Comparison of ENCODE assay signal across 8 mouse cellular contexts in genomic region chr12:32953596-32954215, GRCm38 (mm10). TPM values are rescaled to one million over a fixed set of nuclear protein-coding genes. Genes with fewer than 3 reads are reported as not detected.
DNase-seq lines count a peak whose midpoint lies in the region; ATAC-seq and TF ChIP-seq lines count a peak whose summit lies in the region.

TSS of gene Sypl (plus strand) at chr12:32953891.

- WGBS in hindbrain, postnatal 0 days = under 1% methylated on average over 40 of the region's 52 CpGs

- ATAC-seq in common myeloid progenitor, adult 5-6 weeks (replicated peaks; ENCODE audit: low read depth, poor library complexity, severe bottlenecking) = peak; percentile 92
- ATAC-seq in hindbrain, postnatal 0 days = peak; percentile 97
- peak; percentile 90 for ATAC-seq in megakaryocyte, adult 5-6 weeks (ENCODE audit: poor library complexity, severe bottlenecking)

- peak within 1 kb of the TSS; percentile 87 for H3K9ac ChIP-seq in hindbrain, postnatal 0 days (replicated peaks; ENCODE audit: low read length)

- H3K4me1 ChIP-seq in hindbrain, postnatal 0 days (ENCODE audit: insufficient read depth, low read length) = no peaks in the 10 kb centered on the region; the same call in 1 of the 2 replicates

- peak; percentile 100 for DNase-seq in ZHBTc4 (ENCODE audit: low read depth, low spot score)
- DNase-seq in gastrocnemius, adult 2 months = peak; percentile 99
- DNase-seq in hindbrain, postnatal 0 days (ENCODE audit: low spot score) = peak; percentile 99
- peak; percentile 91 to 94 for DNase-seq in left cerebral cortex, adult 2 months (ENCODE audit: extremely low spot score in 1 of 2, low spot score in 2 of 2)
- peak; percentile 90 to 94 for DNase-seq in right cerebral cortex, adult 2 months (ENCODE audit: low spot score in 2 of 2)
- peak; percentile 98 for DNase-seq in urinary bladder, postnatal 14 days (ENCODE audit: low spot score)

- no peak for TF ChIP-seq CTCF in gastrocnemius, adult 2 months (IDR thresholded peaks at IDR 0.05)
- no peak for TF ChIP-seq CTCF in hindbrain, postnatal 0 days (IDR thresholded peaks at IDR 0.05; ENCODE audit: low read depth)
- no peak for TF ChIP-seq CTCF in left cerebral cortex, adult 2 months (IDR thresholded peaks at IDR 0.05)

- peak within 1 kb of the TSS; percentile 84 for H3K4me2 ChIP-seq in hindbrain, postnatal 0 days (ENCODE audit: low read depth, low read length)

- intact Hi-C loops in gastrocnemius, adult 2 months (cut with DNase I) = loop anchor here (2.0 kb wide), 4 partner anchors 25 to 57 kb away; no protein-coding TSS in a partner anchor
- intact Hi-C loops in left cerebral cortex, adult 2 months (cut with DNase I) = loop anchor here (2.0 to 5.0 kb wide), 4 partner anchors 27 to 194 kb away; partner anchors contain the start of gene Atxn7l1

- peak within 1 kb of the TSS; percentile 100 for H3K27ac ChIP-seq in gastrocnemius, adult 2 months
- H3K27ac ChIP-seq in hindbrain, postnatal 0 days = peak within 1 kb of the TSS; percentile 97
- H3K27ac ChIP-seq in left cerebral cortex, adult 2 months = peak within 1 kb of the TSS; percentile 96

- H3K36me3 ChIP-seq in hindbrain, postnatal 0 days (ENCODE audit: insufficient read depth, low read length) = no peaks in the 10 kb centered on the region

- no peaks in the 10 kb centered on the region for H3K9me3 ChIP-seq in hindbrain, postnatal 0 days (ENCODE audit: low read length)

- peak within 1 kb of the TSS; percentile 95 for H3K4me3 ChIP-seq in gastrocnemius, adult 2 months
- H3K4me3 ChIP-seq in hindbrain, postnatal 0 days (ENCODE audit: low read length) = peak within 1 kb of the TSS; percentile 90
- H3K4me3 ChIP-seq in left cerebral cortex, adult 2 months = peak within 1 kb of the TSS; percentile 77

- H3K27me3 ChIP-seq in hindbrain, postnatal 0 days (ENCODE audit: insufficient read depth, low read length) = no peaks in the 10 kb centered on the region

RNA-seq across cellular contexts. Expression of gene Sypl, which starts in this region (rescaled TPM):
- 68.3 and 107 TPM in 2 replicates for total RNA-seq in common myeloid progenitor, adult 5-6 weeks (2017)
- 100 to 1,000 TPM; 174 to 187 TPM for total RNA-seq in gastrocnemius, adult 2 months (2021)
- total RNA-seq in hindbrain, postnatal 0 days (2014; rRNA removed) = 21.5 and 22.6 TPM in 2 replicates
- polyA plus RNA-seq in hindbrain, postnatal 0 days (2015; fragmentation: Nextera tagmentation; extraction: Ambion mirVana) = 46.8 and 48.3 TPM in 2 replicates
- total RNA-seq in left cerebral cortex, adult 2 months (2021) = 10 to 100 TPM; 33.6 to 41.8 TPM
- total RNA-seq in megakaryocyte, adult 5-6 weeks (2015) = 114 and 117 TPM in 2 replicates
- total RNA-seq in megakaryocyte, adult 5-6 weeks (2017) = 50.6 and 62.0 TPM in 2 replicates

Comparison
In these comparisons a context has a peak if more than half of its experiments do, and no peak if none do; other contexts are left out.
1. Peak in every context shown above with its lines: DNase-seq, ATAC-seq, H3K4me3 ChIP-seq and H3K27ac ChIP-seq.